Mouse (Mus musculus): ENCODE measurements around the gene Dnase1l2. TPM values are rescaled to one million over a fixed set of nuclear protein-coding genes. Genes with fewer than 3 reads are reported as not detected.
A peak's percentile ranks its signal among the peaks of the same experiment; 100 is the strongest.

The Dnase1l2 gene
- 0.86 and 1.6 TPM in 2 replicates for polyA plus RNA-seq (2014; fragmentation: Nextera tagmentation; extraction: Ambion mirVana)

- no peak within 1 kb of the TSS for H3K27ac ChIP-seq (ENCODE audit: low read depth, low read length)
- H3K4me2 ChIP-seq = no peak within 1 kb of the TSS
- peaks cover 46% of the 10 kb centered on the region for H3K36me3 ChIP-seq (ENCODE audit: control insufficient read depth, insufficient read depth, low read length)
- WGBS (ENCODE audit: insufficient replicate concordance) = 83% methylated on average over 7 of the region's 7 CpGs
- no peaks in the 10 kb centered on the region for H3K4me1 ChIP-seq (ENCODE audit: control insufficient read depth, insufficient read depth, low read length)
- H3K4me3 ChIP-seq (ENCODE audit: low read depth, low read length) = no peak within 1 kb of the TSS
- no peak for ATAC-seq (replicated peaks; ENCODE audit: insufficient number of reproducible peaks, low FRiP score, low TSS enrichment)
- no peak within 1 kb of the TSS; the same call in 1 of the 2 replicates for H3K9ac ChIP-seq (ENCODE audit: low read depth, low read length)
- H3K9me3 ChIP-seq (replicated peaks; ENCODE audit: control insufficient read depth, low read length) = no peaks in the 10 kb centered on the region
- H3K27me3 ChIP-seq (ENCODE audit: control insufficient read depth, insufficient read depth, low read length) = no peaks in the 10 kb centered on the region
Observed at GRCm38 (mm10) chr17:24442632-24443155, at the start of gene Dnase1l2. Gene Dnase1l2, minus strand, starts transcription at chr17:24443105.

DNA sequence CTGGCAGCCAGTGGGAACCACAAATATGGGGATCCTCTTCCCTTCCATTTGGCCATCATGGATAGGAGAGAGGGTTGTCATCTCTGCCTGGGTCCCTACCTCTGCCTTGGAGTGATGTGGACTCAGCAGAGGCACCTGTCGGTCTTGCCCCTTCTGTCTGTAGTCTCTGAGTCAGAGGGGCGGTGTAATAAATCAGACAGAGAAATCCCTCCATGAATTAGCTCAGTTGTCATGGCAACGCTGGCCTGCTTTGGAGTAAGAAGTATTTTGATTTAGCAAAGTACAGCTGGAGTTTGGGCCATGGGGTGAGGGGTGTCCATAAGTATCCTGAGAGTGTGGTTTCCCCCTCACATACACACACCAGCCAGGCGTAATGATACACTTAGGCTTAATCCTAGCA is 47.5 kb upstream of the Dnase1l2 start:
- H3K27ac ChIP-seq (ENCODE audit: low read depth, low read length) = no peak overlapping the region
- ATAC-seq (replicated peaks; ENCODE audit: insufficient number of reproducible peaks, low FRiP score, low TSS enrichment) = no peak
- no peak overlapping the region for H3K4me2 ChIP-seq
- H3K27me3 ChIP-seq (ENCODE audit: control insufficient read depth, insufficient read depth, low read length) = peaks cover 43% of the 10 kb centered on the region
- H3K4me3 ChIP-seq (ENCODE audit: low read depth, low read length) = no peak overlapping the region
- H3K9ac ChIP-seq (ENCODE audit: low read depth, low read length) = no peak overlapping the region
- H3K4me1 ChIP-seq (ENCODE audit: control insufficient read depth, insufficient read depth, low read length) = peaks cover 3% of the 10 kb centered on the region
- H3K9me3 ChIP-seq (replicated peaks; ENCODE audit: control insufficient read depth, low read length) = no peaks in the 10 kb centered on the region
- no peaks in the 10 kb centered on the region for H3K36me3 ChIP-seq (ENCODE audit: control insufficient read depth, insufficient read depth, low read length)
- 83% methylated on average over 4 of the region's 4 CpGs for WGBS (ENCODE audit: insufficient replicate concordance)

DNA sequence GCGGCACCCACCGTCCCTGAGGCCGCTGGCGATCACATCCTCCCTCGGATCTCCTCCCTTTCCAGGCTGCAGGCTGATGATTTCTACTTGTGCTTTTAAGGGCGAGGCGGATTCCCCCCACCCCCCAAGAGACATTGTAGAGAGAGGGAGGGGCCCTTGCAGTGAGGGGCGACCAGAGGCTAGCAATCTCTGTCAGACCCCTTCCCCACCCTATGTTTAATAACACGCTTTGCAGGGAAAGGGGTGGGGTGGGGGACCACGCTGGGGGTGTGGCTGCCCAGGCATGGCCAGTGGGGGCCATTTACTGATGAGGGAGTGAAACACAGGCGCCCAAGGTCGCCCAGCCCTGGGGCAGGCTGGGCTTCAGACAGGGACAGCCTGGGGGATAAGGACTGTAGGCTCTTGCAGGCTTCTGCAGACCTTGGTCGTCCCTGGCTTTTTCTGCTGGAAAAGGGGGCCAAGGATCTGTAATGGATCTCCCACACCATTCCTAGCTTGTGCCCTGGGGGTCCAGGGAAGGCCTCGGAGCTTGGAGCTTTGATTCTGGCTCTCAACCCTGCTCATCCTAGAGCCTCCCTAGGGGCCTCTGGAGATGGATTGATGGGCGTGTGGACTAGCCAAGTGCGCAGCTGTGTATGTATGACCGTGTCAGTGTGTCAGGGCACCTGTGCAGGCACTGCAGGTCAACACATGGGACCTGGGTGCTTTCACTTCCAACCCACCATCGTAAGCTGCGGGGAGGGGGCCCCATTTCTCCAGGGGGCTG is 46.5 kb upstream of the Dnase1l2 start:
- Histone ChIP-seq H3K4me3 (ENCODE audit: low read depth, low read length) (peak overlapping the region; percentile 76), H3K36me3 (ENCODE audit: control insufficient read depth, insufficient read depth, low read length) (no peaks in the 10 kb centered on the region), H3K9ac (ENCODE audit: low read depth, low read length) (peak overlapping the region; percentile 73), H3K4me1 (ENCODE audit: control insufficient read depth, insufficient read depth, low read length) (peaks cover 6% of the 10 kb centered on the region), H3K9me3 (replicated peaks; ENCODE audit: control insufficient read depth, low read length) (no peaks in the 10 kb centered on the region), H3K4me2 (peak overlapping the region; percentile 84), H3K27me3 (ENCODE audit: control insufficient read depth, insufficient read depth, low read length) (peaks cover 43% of the 10 kb centered on the region), H3K27ac (ENCODE audit: low read depth, low read length) (no peak overlapping the region)
- ATAC-seq (replicated peaks; ENCODE audit: insufficient number of reproducible peaks, low FRiP score, low TSS enrichment) = no peak
- WGBS (ENCODE audit: insufficient replicate concordance) = 20% methylated on average over 19 of the region's 19 CpGs

DNA sequence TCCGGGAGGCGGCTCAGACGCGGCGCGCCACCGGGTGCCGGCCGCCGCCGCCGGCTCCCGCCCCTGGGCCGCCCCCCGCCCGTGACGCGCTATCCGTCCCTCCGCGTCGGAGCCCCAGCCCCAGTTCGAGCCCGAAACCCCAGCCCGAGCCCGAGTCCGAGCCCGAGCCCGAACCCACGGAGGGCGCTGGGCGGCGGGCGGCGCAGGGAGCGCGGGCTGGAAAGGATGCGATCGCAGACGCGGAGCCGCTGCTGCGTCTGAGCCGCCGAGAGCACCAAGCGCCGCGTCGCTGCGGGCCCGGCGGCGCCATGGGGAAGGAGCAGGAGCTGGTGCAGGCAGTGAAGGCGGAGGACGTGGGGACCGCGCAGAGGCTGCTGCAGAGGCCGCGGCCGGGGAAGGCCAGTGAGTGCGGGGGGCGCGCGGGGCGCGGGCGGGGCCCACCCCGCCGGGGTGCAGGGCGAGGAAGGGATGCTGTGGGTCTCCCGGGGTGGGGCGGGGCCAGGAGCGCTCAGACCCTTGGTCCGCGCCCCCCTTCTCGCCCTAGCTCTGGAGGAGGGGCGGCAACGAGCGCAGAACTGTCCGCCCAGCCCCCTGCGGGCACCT is 45.9 kb upstream of the Dnase1l2 start:
- Histone ChIP-seq H3K36me3 (ENCODE audit: control insufficient read depth, insufficient read depth, low read length) (no peaks in the 10 kb centered on the region), H3K9me3 (replicated peaks; ENCODE audit: control insufficient read depth, low read length) (no peaks in the 10 kb centered on the region), H3K27me3 (ENCODE audit: control insufficient read depth, insufficient read depth, low read length) (peaks cover 43% of the 10 kb centered on the region), H3K9ac (ENCODE audit: low read depth, low read length) (peak overlapping the region; percentile 73), H3K27ac (ENCODE audit: low read depth, low read length) (no peak overlapping the region), H3K4me1 (ENCODE audit: control insufficient read depth, insufficient read depth, low read length) (peaks cover 6% of the 10 kb centered on the region), H3K4me3 (ENCODE audit: low read depth, low read length) (peak overlapping the region; percentile 76), H3K4me2 (peak overlapping the region; percentile 84)
- WGBS (ENCODE audit: insufficient replicate concordance) = under 1% methylated on average over 64 of the region's 81 CpGs
- ATAC-seq (replicated peaks; ENCODE audit: insufficient number of reproducible peaks, low FRiP score, low TSS enrichment) = peak; percentile 59; the same call in 1 of the 2 replicates

GRCm38 (mm10) chr17:24488186-24488661 is 45.3 kb upstream of the Dnase1l2 start, which contains the start of gene Caskin1:
Gene Caskin1, plus strand, starts transcription at chr17:24488601.
- ATAC-seq (replicated peaks; ENCODE audit: insufficient number of reproducible peaks, low FRiP score, low TSS enrichment) = no peak
- peak within 1 kb of the TSS; percentile 76 for H3K4me3 ChIP-seq (ENCODE audit: low read depth, low read length)
- under 1% methylated on average over 42 of the region's 45 CpGs for WGBS (ENCODE audit: insufficient replicate concordance)
- no peak within 1 kb of the TSS for H3K27ac ChIP-seq (ENCODE audit: low read depth, low read length)
- H3K27me3 ChIP-seq (ENCODE audit: control insufficient read depth, insufficient read depth, low read length) = peaks cover 43% of the 10 kb centered on the region
- no peaks in the 10 kb centered on the region for H3K9me3 ChIP-seq (replicated peaks; ENCODE audit: control insufficient read depth, low read length)
- no peaks in the 10 kb centered on the region for H3K36me3 ChIP-seq (ENCODE audit: control insufficient read depth, insufficient read depth, low read length)
- H3K4me1 ChIP-seq (ENCODE audit: control insufficient read depth, insufficient read depth, low read length) = peaks cover 6% of the 10 kb centered on the region
- peak within 1 kb of the TSS; percentile 73 for H3K9ac ChIP-seq (ENCODE audit: low read depth, low read length)
- H3K4me2 ChIP-seq = peak within 1 kb of the TSS; percentile 84

- Histone ChIP-seq H3K4me3 (ENCODE audit: low read depth, low read length) (no peak overlapping the region), H3K27ac (ENCODE audit: low read depth, low read length) (no peak overlapping the region), H3K4me2 (peak overlapping the region; percentile 14; the same call in 1 of the 2 replicates), H3K4me1 (ENCODE audit: control insufficient read depth, insufficient read depth, low read length) (peaks cover 6% of the 10 kb centered on the region), H3K9me3 (replicated peaks; ENCODE audit: control insufficient read depth, low read length) (no peaks in the 10 kb centered on the region), H3K9ac (ENCODE audit: low read depth, low read length) (no peak overlapping the region), H3K36me3 (ENCODE audit: control insufficient read depth, insufficient read depth, low read length) (no peaks in the 10 kb centered on the region), H3K27me3 (ENCODE audit: control insufficient read depth, insufficient read depth, low read length) (peaks cover 36% of the 10 kb centered on the region)
- ATAC-seq (replicated peaks; ENCODE audit: insufficient number of reproducible peaks, low FRiP score, low TSS enrichment) = no peak
- WGBS (ENCODE audit: insufficient replicate concordance) = 29% methylated on average over 11 of the region's 11 CpGs
Observed at GRCm38 (mm10) chr17:24485090-24485860, 42.4 kb upstream of the Dnase1l2 start.

DNA sequence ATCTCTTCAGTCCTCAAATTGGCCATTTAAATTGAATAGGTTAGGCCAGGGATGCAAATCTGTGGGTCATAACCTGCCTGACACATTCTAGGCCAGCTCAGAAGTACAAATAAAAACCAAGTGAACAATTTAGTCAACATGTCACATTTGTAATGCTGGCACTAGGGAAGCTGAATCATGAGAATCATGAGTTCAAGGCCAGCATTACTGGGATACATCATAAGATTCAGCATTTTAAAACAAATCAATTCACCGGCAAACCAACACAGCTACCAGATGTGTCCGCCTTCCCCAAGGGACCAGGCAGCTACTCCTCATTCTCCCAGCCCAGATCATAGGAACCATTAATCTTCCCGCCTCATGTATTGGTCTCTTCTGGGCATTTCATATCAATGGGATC is 40.6 kb upstream of the Dnase1l2 start:
- 85% methylated on average over 3 of the region's 3 CpGs for WGBS (ENCODE audit: insufficient replicate concordance)
- Histone ChIP-seq H3K9me3 (replicated peaks; ENCODE audit: control insufficient read depth, low read length) (no peaks in the 10 kb centered on the region), H3K4me1 (ENCODE audit: control insufficient read depth, insufficient read depth, low read length) (peaks cover 6% of the 10 kb centered on the region), H3K27ac (ENCODE audit: low read depth, low read length) (no peak overlapping the region), H3K4me3 (ENCODE audit: low read depth, low read length) (no peak overlapping the region), H3K4me2 (no peak overlapping the region), H3K27me3 (ENCODE audit: control insufficient read depth, insufficient read depth, low read length) (peaks cover 18% of the 10 kb centered on the region), H3K9ac (ENCODE audit: low read depth, low read length) (no peak overlapping the region), H3K36me3 (ENCODE audit: control insufficient read depth, insufficient read depth, low read length) (no peaks in the 10 kb centered on the region)
- ATAC-seq (replicated peaks; ENCODE audit: insufficient number of reproducible peaks, low FRiP score, low TSS enrichment) = no peak

Measured in heart, embryonic 11.5 days (tissue).